Mouse (Mus musculus) urinary bladder, postnatal 4 days (tissue): ENCODE data around the gene Dynlt3.
"Not testable (repeated sequence)": the region's sequence is repeated elsewhere in the genome, so short reads cannot be mapped to it uniquely, and the experiment has no call there.

Source experiments
- DNase-seq, 2 experiments: peaks; one replicate each; pipeline ENCODE4 v3.0.0; 2021 to 2022; ENCODE audit warnings: low spot score in 2 of 2

Gene Dynlt3

DNA sequence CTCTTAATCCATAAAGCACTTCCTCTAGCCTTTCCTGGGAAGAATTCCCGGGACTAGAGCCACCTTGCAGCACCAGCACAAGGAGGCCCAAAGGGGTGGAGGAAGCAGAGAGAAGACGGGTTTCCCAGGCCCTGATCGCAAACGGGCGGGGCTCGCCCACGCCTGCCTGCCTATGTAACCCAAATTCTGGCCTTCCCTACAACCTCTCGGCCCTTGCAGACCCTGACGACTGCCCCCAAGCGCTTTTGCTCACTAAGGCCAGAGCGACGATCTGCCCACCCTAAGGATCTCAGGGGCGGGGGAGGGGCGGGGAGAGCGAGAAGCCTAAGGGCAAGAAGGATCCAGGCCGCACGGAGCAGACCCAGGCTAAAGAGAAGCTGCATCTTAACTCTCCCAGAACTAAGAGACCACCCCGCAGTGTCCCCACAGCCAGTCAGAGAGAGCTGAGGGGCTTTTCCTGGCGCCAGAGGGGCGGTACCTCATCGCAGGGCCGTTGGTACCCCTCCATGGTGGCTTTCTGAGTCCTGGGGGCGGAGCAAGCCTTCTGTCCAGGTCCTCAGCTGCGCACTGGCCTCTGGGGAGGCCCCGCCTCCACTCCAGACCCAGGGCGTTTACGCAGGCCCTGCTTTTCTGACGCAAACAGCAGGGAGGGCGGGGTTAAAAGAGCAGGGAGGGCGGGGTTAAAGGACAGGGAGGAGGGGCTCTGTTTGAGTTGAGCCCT is at the start of gene Dynlt3:
TSS of gene Dynlt3 (minus strand) at position 613 of the 721 bp plus-strand sequence.
- peak; percentile 74 to 76 for DNase-seq

DNA sequence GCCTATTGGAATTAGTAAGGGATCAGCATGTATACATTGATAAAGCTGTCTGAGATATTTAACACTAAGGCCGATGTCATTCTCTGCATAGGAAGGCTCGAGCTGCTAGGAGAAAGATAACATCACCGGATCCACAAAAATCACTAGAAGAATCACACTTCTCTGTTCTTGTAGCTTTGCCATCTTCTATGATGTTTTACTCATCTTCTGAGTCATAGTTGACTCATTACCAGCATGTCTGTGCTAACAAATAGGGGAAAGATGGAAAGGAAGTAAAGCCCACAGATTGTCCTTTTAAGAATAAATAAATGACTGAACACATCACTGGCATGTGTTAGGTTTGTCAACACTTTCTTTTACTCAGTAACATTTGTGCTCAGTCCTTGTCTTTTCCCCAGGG is 37.0 kb upstream of the Dynlt3 start:
- DNase-seq, result no peak

DNA sequence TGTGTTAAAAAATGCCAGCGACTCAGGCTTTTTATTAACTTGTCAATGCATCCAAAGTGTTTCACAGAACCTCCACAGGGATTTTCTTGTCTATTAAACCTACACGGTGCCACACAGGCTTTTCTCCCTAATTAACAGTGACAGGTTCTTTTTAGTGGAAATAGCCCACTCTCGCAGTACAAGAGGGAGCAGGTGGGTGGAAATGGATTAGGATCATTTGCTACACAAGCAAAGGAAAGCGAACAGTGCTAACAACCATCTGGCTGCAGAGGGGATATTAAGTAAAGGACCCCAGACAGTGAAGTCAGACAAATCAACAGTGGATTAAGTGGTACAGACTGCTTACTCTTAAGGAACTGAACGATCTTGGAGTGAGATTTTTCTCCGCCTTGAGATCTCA is 33.2 kb upstream of the Dynlt3 start:
- no peak for DNase-seq

DNA sequence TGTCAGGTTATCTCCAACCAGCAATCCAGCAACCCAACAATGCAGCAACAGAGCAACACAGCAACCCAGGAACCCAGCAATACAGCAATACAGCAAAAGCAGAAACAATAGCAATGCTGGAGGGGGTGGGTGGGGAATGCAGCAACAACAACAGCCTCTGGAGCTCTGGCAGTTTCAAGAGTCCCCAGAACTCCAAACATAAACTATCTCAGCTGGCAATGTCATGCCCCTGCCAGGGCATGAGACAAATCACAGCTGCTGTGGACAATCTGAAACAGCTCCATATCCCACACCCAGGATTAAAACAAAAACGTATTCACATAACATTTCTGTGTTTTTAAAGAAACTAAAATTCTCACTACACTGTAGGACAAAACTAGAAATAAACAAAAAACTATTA is 9.2 kb upstream of the Dynlt3 start:
- no peak for DNase-seq

DNA sequence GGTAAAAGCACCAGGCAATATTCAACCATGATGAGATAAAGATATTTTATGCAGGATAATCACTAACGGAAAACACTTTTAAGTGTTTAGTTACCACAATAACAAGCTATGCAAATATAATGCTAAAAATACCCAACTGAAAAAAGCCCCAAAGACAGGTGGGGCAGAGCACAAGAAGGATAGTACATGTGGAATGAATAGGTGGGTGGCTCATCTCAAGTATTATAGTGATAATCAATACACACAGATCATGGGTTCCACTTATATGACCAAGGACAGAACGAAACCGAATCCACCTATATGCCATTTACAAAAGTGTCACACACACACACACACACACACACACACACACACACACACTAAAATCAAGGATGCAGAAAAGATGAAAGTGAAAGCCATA is 8.6 kb upstream of the Dynlt3 start:
- DNase-seq, result no peak

DNA sequence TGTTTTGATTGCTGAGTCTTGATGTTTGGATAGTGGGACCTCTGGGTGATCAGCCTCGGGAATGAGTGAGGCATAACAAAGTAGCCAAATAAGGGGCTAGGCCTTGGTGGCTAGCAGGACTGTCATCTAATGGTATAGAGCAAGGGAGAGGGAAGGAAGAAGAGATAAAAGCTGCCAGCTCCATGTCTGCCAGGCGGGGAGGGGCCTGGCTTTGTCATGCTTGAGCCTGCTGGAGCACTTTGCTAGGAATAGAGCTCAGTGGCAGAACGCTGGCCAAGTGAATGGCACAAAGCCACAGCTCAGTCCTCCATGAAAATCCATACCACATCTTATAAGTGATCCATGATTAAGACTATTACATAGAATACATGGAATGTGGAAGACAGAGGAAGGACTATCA is 10.0 kb downstream of the Dynlt3 start:
- DNase-seq, result no peak

DNA sequence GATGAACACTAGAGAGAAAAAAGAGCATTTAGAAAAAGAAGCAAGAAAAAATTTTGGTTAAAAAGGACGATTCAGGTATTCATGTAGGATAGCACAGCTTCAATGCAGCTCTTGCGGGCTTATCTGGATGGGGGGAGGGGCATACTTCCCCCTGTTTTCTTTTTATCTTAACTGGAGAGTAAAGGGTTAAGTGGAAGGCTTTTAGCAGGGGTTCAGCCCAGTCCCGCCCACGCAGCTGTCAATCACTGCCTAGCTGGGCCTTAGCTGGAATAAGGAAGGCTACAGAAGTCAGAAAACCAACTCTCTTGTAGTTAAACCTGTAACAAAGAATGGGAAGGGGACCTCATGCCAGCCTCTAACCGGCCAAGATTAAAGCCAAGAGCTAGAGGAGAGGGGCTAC is 22.2 kb downstream of the Dynlt3 start:
- DNase-seq, result not testable (repeated sequence)

DNA sequence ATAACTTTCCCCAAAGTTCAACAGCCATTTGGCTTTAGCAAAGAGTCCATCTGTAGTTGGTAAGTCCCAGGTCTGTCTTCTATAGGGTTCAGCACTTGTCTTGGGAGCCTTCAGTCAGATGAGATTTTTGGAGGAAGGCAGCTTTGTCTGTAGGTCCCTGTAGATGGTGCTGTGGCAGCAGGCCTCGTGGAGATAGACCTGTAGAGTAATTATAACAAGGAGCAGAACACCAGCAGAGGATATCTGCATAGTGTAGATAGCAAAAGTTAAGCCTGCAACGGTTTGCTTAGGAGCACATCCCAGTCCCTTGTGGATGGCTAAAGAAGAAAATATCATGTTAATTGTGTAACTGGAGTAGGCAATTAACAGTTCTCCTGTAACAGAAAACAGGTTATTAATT is 22.7 kb downstream of the Dynlt3 start:
- not testable (repeated sequence) for DNase-seq
